8 mouse cellular contexts compared by ENCODE assay signal in genomic region chr14:73389059-73389458, GRCm38 (mm10). TPM values are rescaled to one million over a fixed set of nuclear protein-coding genes. Genes with fewer than 3 reads are reported as not detected.
DNase-seq lines count a peak whose midpoint lies in the region; ATAC-seq and TF ChIP-seq lines count a peak whose summit lies in the region.

No protein-coding gene starts in this region.

- TF ChIP-seq CTCF in kidney, adult 2 months (conservative IDR thresholded peaks at IDR 0.05; ENCODE audit: insufficient read depth, insufficient read length, low read depth, low read length): no peak
- no peak for TF ChIP-seq CTCF in bone marrow macrophage, adult 2 months (IDR thresholded peaks at IDR 0.05; ENCODE audit: low read depth, low read length)
- no peak for TF ChIP-seq CTCF in hindbrain, postnatal 0 days (IDR thresholded peaks at IDR 0.05; ENCODE audit: low read depth)

- H3K4me3 ChIP-seq in kidney, adult 2 months (ENCODE audit: insufficient read depth, low read depth, low read length): no peak overlapping the region
- no peak overlapping the region for H3K4me3 ChIP-seq in bone marrow macrophage, adult 2 months (ENCODE audit: insufficient read depth, low read length)
- no peak overlapping the region for H3K4me3 ChIP-seq in hindbrain, postnatal 0 days (ENCODE audit: low read length)

- ATAC-seq in hindbrain, postnatal 0 days: no peak

- no peaks in the 10 kb centered on the region for H3K9me3 ChIP-seq in hindbrain, postnatal 0 days (ENCODE audit: low read length)

- DNase-seq in kidney, adult 2 months: peak; percentile 42
- no peak for DNase-seq in kidney, adult 9 months
- DNase-seq in hindbrain, postnatal 0 days (ENCODE audit: low spot score): peak; percentile 35
- DNase-seq in natural killer cell, adult 2 months (ENCODE audit: low spot score in 2 of 2): peak; percentile 46 to 60
- DNase-seq in frontal cortex, postnatal 14 days (ENCODE audit: low spot score in 2 of 2): no peak
- DNase-seq in cerebellum, postnatal 14 days: no peak
- DNase-seq in spleen, postnatal 4 days (ENCODE audit: low spot score in 2 of 2): no peak

- H3K36me3 ChIP-seq in kidney, adult 2 months (ENCODE audit: control insufficient read depth, insufficient read depth, low read length): no peaks in the 10 kb centered on the region
- no peaks in the 10 kb centered on the region for H3K36me3 ChIP-seq in hindbrain, postnatal 0 days (ENCODE audit: insufficient read depth, low read length)

- H3K4me1 ChIP-seq in kidney, adult 2 months (ENCODE audit: control insufficient read depth, insufficient read depth, low read length): peaks cover 22% of the 10 kb centered on the region
- H3K4me1 ChIP-seq in bone marrow macrophage, adult 2 months (ENCODE audit: control insufficient read depth, insufficient read depth, low read length): peaks cover 48% of the 10 kb centered on the region
- no peaks in the 10 kb centered on the region for H3K4me1 ChIP-seq in hindbrain, postnatal 0 days (ENCODE audit: insufficient read depth, low read length)

- no peaks in the 10 kb centered on the region for H3K27me3 ChIP-seq in kidney, adult 2 months (replicated peaks; ENCODE audit: control insufficient read depth, insufficient read depth, low read length)
- H3K27me3 ChIP-seq in hindbrain, postnatal 0 days (ENCODE audit: insufficient read depth, low read length): no peaks in the 10 kb centered on the region

- TF ChIP-seq POLR2A in kidney, adult 2 months (IDR thresholded peaks at IDR 0.05; ENCODE audit: low read depth, low read length): no peak
- TF ChIP-seq POLR2A in bone marrow macrophage, adult 2 months (IDR thresholded peaks at IDR 0.05; ENCODE audit: borderline replicate concordance, low read depth, low read length): no peak

- no peak overlapping the region for H3K9ac ChIP-seq in hindbrain, postnatal 0 days (replicated peaks; ENCODE audit: low read length)

- 49% methylated on average over 7 of the region's 7 CpGs for WGBS in kidney, adult 2 months
- WGBS in hindbrain, postnatal 0 days: 52% methylated on average over 7 of the region's 7 CpGs

- H3K27ac ChIP-seq in kidney, adult 2 months (ENCODE audit: insufficient read depth, low read depth, low read length): peak overlapping the region; percentile 96
- H3K27ac ChIP-seq in bone marrow macrophage, adult 2 months (ENCODE audit: insufficient read depth, low read depth, low read length): peak overlapping the region; percentile 78
- peak overlapping the region; percentile 77 for H3K27ac ChIP-seq in hindbrain, postnatal 0 days

- no peak overlapping the region for H3K4me2 ChIP-seq in hindbrain, postnatal 0 days (ENCODE audit: low read depth, low read length)

RNA-seq across cellular contexts. Expression of gene Itm2b, which starts 4.0 kb away (rescaled TPM):
- polyA plus RNA-seq in kidney, adult 2 months (2012; rRNA removed): 2,034 and 2,219 TPM in 2 replicates
- polyA plus RNA-seq in bone marrow macrophage, adult 2 months (2012; ENCODE audit: insufficient read depth, insufficient read length, missing spikeins): 6,453 and 6,469 TPM in 2 replicates
- 446 TPM in 2 replicates for total RNA-seq in hindbrain, postnatal 0 days (2014; rRNA removed)
- 1,059 and 1,161 TPM in 2 replicates for polyA plus RNA-seq in hindbrain, postnatal 0 days (2015; fragmentation: Nextera tagmentation; extraction: Ambion mirVana)

Comparison
In these comparisons a context has a peak if more than half of its experiments do, and no peak if none do; other contexts are left out.
1. DNase-seq: peak in kidney, adult 2 months (single experiment), hindbrain, postnatal 0 days (single experiment) and natural killer cell, adult 2 months (2 of 2); none in kidney, adult 9 months (single experiment), frontal cortex, postnatal 14 days (0 of 2), cerebellum, postnatal 14 days (0 of 2) and spleen, postnatal 4 days (0 of 2).
2. Peak in every context shown above with its lines, with median percentiles within 50 percentile points of each other: H3K27ac ChIP-seq.